In the genomic region with DNA sequence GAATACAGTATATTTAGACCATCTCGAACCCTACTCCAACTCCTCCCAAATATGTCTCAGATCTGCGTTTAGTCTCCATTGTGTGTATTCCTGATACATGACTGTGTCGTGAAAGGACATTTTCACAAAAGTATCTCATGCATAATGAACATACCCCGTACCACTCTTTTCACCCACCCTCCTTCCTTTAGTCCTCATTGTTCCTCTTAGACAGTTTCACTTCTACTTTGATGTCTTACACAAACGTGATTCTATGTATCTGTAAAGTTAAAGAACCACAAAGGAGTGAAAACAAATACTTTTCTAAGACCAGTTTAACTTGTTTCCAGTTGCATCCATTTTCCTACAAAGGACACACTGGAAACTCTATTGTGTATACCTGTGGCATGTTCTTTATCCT, we compare ENCODE assay signal across 32 mouse cellular contexts. TPM values are rescaled to one million over a fixed set of nuclear protein-coding genes. Genes with fewer than 3 reads are reported as not detected.
A peak's percentile ranks its signal among the peaks of the same experiment; 100 is the strongest.
DNase-seq lines count a peak whose midpoint lies in the region; ATAC-seq and TF ChIP-seq lines count a peak whose summit lies in the region.
"Had no signal": no experiment of that assay in that cellular context is flagged by ENCODE, and none has a peak within 500 bp of the region (broad histone marks: within the 10 kb centered on the region; RNA-seq: fewer than 3 reads in every experiment).

No protein-coding gene starts in this region.

- no peak for DNase-seq in liver, postnatal 0 days
- peak; percentile 66 for DNase-seq in A20 (ENCODE audit: low read depth, low spot score)
- no peak for DNase-seq in heart, adult 8-10 months (ENCODE audit: low spot score)
- DNase-seq: adrenal gland, adult 2 months; adrenal gland, postnatal 36 days; cerebellum, adult 2 months; cerebellum, postnatal 14 days; gastrocnemius, postnatal 10 days; heart, adult 18-20 months; heart, postnatal 10 days; kidney, adult 11 months; kidney, postnatal 25 days; lung, adult 2 months; lung, postnatal 14 days; right cerebral cortex, postnatal 25 days; thymus, adult 2 months; thymus, postnatal 36 days had no signal

- 71% methylated on average over 5 of the region's 5 CpGs for WGBS in liver, postnatal 0 days (ENCODE audit: insufficient replicate concordance)
- WGBS in liver, embryonic 12.5 days (ENCODE audit: insufficient replicate concordance) = 77% methylated on average over 5 of the region's 5 CpGs

- ATAC-seq in liver, postnatal 0 days = no peak
- ATAC-seq in liver, embryonic 12.5 days = no peak
- peak; percentile 71 for ATAC-seq in common myeloid progenitor, adult 5-6 weeks (replicated peaks; ENCODE audit: low read depth, poor library complexity, severe bottlenecking)
- peak; percentile 64 for ATAC-seq in monocyte, adult 5-6 weeks (replicated peaks; ENCODE audit: insufficient number of reproducible peaks, low FRiP score, low TSS enrichment, poor library complexity, severe bottlenecking)
- ATAC-seq in inflammation-experienced regulatory T-cells, adult 6 months = no peak
- ATAC-seq: CD4-positive, CD25-positive, alpha-beta regulatory T cell, adult 4 months; forebrain, embryonic 13.5 days had no signal

- H3K27ac ChIP-seq in liver, postnatal 0 days (ENCODE audit: low read depth) = peak overlapping the region; percentile 58; the same call in 1 of the 2 replicates
- H3K27ac ChIP-seq in liver, embryonic 12.5 days = no peak overlapping the region
- H3K27ac ChIP-seq: forebrain, embryonic 13.5 days; heart, embryonic 13.5 days; hindbrain, embryonic 14.5 days; left cerebral cortex, adult 2 months; limb, embryonic 13.5 days; midbrain, embryonic 12.5 days; neural tube, embryonic 13.5 days had no signal

- no peak overlapping the region for H3K4me3 ChIP-seq in liver, postnatal 0 days (ENCODE audit: low read depth, low read length)
- H3K4me3 ChIP-seq in liver, embryonic 12.5 days = no peak overlapping the region
- H3K4me3 ChIP-seq: forebrain, embryonic 13.5 days; heart, embryonic 13.5 days; layer of hippocampus, adult 2 months; left cerebral cortex, adult 2 months; limb, embryonic 13.5 days; megakaryocyte, embryonic 14.5 days; midbrain, embryonic 12.5 days; neural tube, embryonic 13.5 days had no signal

- H3K9me3 ChIP-seq in liver, postnatal 0 days (ENCODE audit: low read length) = no peaks in the 10 kb centered on the region
- H3K9me3 ChIP-seq in liver, embryonic 12.5 days (replicated peaks) = no peaks in the 10 kb centered on the region
- H3K9me3 ChIP-seq: forebrain, embryonic 13.5 days; heart, embryonic 13.5 days; limb, embryonic 13.5 days; megakaryocyte, embryonic 14.5 days; midbrain, embryonic 12.5 days; neural tube, embryonic 13.5 days had no signal

- TF ChIP-seq CTCF in liver, postnatal 0 days (IDR thresholded peaks at IDR 0.05; ENCODE audit: low read depth) = no peak

- H3K4me1 ChIP-seq in liver, postnatal 0 days (ENCODE audit: insufficient read depth) = peaks cover 8% of the 10 kb centered on the region
- peaks cover 4% of the 10 kb centered on the region; the same call in 1 of the 2 replicates for H3K4me1 ChIP-seq in liver, embryonic 12.5 days
- H3K4me1 ChIP-seq: forebrain, embryonic 13.5 days; limb, embryonic 13.5 days; midbrain, embryonic 12.5 days; neural tube, embryonic 13.5 days had no signal

- TF ChIP-seq EP300 in liver, postnatal 0 days (IDR thresholded peaks at IDR 0.05; ENCODE audit: low read depth) = no peak

- no peak overlapping the region for H3K4me2 ChIP-seq in liver, postnatal 0 days (ENCODE audit: low read depth, low read length)
- no peak overlapping the region for H3K4me2 ChIP-seq in liver, embryonic 12.5 days
- H3K4me2 ChIP-seq: forebrain, embryonic 13.5 days; heart, embryonic 13.5 days; hindbrain, embryonic 14.5 days; limb, embryonic 13.5 days; liver, embryonic 11.5 days; midbrain, embryonic 12.5 days; neural tube, embryonic 13.5 days had no signal

- H3K27me3 ChIP-seq in liver, postnatal 0 days (ENCODE audit: insufficient read depth, low read length) = no peaks in the 10 kb centered on the region
- no peaks in the 10 kb centered on the region for H3K27me3 ChIP-seq in liver, embryonic 12.5 days (replicated peaks)
- H3K27me3 ChIP-seq: forebrain, embryonic 13.5 days; heart, embryonic 13.5 days; limb, embryonic 13.5 days; megakaryocyte, embryonic 14.5 days; midbrain, embryonic 12.5 days; neural tube, embryonic 13.5 days had no signal

- no peak overlapping the region for H3K9ac ChIP-seq in liver, postnatal 0 days (replicated peaks)
- H3K9ac ChIP-seq in liver, embryonic 12.5 days = no peak overlapping the region
- H3K9ac ChIP-seq: forebrain, embryonic 13.5 days; heart, embryonic 13.5 days; hindbrain, embryonic 14.5 days; limb, embryonic 13.5 days; midbrain, embryonic 12.5 days; neural tube, embryonic 13.5 days had no signal

- peaks cover 16% of the 10 kb centered on the region for H3K36me3 ChIP-seq in liver, postnatal 0 days (replicated peaks; ENCODE audit: insufficient read depth, low read length)
- peaks cover 77% of the 10 kb centered on the region for H3K36me3 ChIP-seq in liver, embryonic 12.5 days

RNA-seq across cellular contexts. Expression of a gene that starts 46.9 kb away (rescaled TPM):
- 7.6 and 8.0 TPM in 2 replicates for polyA plus RNA-seq in liver, postnatal 0 days (2015; fragmentation: Nextera tagmentation; extraction: Ambion mirVana)
- 25.0 and 25.3 TPM in 2 replicates for polyA plus RNA-seq in liver, embryonic 12.5 days (2016; fragmentation: Nextera tagmentation; extraction: Ambion mirVana)
- 26.8 and 60.1 TPM in 2 replicates for total RNA-seq in common myeloid progenitor, adult 5-6 weeks (2017)
- total RNA-seq in monocyte, adult 5-6 weeks (2017) = 34.7 to 42.5 TPM (median 39.3 TPM) in 3 replicates
- total RNA-seq in heart, adult 8-10 months (2022) = 10 to 100 TPM; 45.6 to 56.4 (median 54.6) TPM
- polyA plus RNA-seq in inflammation-experienced regulatory T-cells, adult 6 months (2017; shearing (Covaris generic)) = 10 to 100 TPM in 1 of 3 experiments, 1 to 10 TPM in 2; 6.6 to 11.5 (median 7.8) TPM

Comparison
In these comparisons a context has a peak if more than half of its experiments do, and no peak if none do; other contexts are left out.
1. ATAC-seq: peak in common myeloid progenitor, adult 5-6 weeks (single experiment) and monocyte, adult 5-6 weeks (single experiment); none in liver, postnatal 0 days (single experiment), liver, embryonic 12.5 days (single experiment) and inflammation-experienced regulatory T-cells, adult 6 months (single experiment).